Mouse (Mus musculus) ES-Bruce4 (cell line): Measurements from ENCODE around the gene Tcf12. TPM values are rescaled to one million over a fixed set of nuclear protein-coding genes. Genes with fewer than 3 reads are reported as not detected.

ENCODE experiments used
- H3K27ac ChIP-seq: 2 replicates; pipeline ENCODE4 v1.5.1; 2012; ENCODE audit warnings: low read length, inconsistent platforms; ENCODE audit not compliant: insufficient read depth
- H3K27me3 ChIP-seq: 2 replicates; pipeline ENCODE4 v1.6.1; 2012; ENCODE audit warnings: mild to moderate bottlenecking, low read length, inconsistent platforms; ENCODE audit not compliant: control insufficient read depth, poor library complexity, insufficient read depth, severe bottlenecking
- H3K36me3 ChIP-seq: 2 replicates; pipeline ENCODE4 v1.6.1; 2012; ENCODE audit warnings: inconsistent platforms, mild to moderate bottlenecking, low read length, moderate library complexity; ENCODE audit not compliant: control insufficient read depth, poor library complexity, insufficient read depth, severe bottlenecking
- H3K4me1 ChIP-seq: one replicate; pipeline ENCODE4 v1.8.1; 2011; ENCODE audit warnings: low read length; ENCODE audit not compliant: control insufficient read depth, insufficient read depth
- H3K4me3 ChIP-seq: 2 replicates; pipeline ENCODE4 v1.5.1; 2011; ENCODE audit warnings: low read depth, mild to moderate bottlenecking, low read length
- H3K9ac ChIP-seq: 2 replicates; pipeline ENCODE4 v1.6.1; 2012; ENCODE audit warnings: low read depth, mild to moderate bottlenecking, inconsistent platforms; ENCODE audit not compliant: poor library complexity, severe bottlenecking
- H3K9me3 ChIP-seq: replicated peaks from 2 replicates; pipeline ENCODE4 v1.6.1; 2012; ENCODE audit warnings: mild to moderate bottlenecking, low read length, inconsistent platforms; ENCODE audit not compliant: control insufficient read depth, poor library complexity, insufficient read depth, severe bottlenecking
- CTCF ChIP-seq: IDR thresholded peaks from one replicate; pipeline ENCODE4 v1.8.1; 2011; ENCODE audit warnings: low read depth, low read length
- EP300 ChIP-seq: IDR thresholded peaks from 2 replicates; pipeline ENCODE4 v1.6.1; 2011; ENCODE audit warnings: low read depth, low read length; ENCODE audit not compliant: insufficient read depth
- POLR2A ChIP-seq: IDR thresholded peaks from one replicate; pipeline ENCODE4 v1.8.1; 2011; ENCODE audit warnings: low read length; ENCODE audit not compliant: insufficient read depth
- polyA plus RNA-seq: library from polyadenylated mRNA; stranded (reverse); fragments of >200 nt; gene quantifications from 2 replicates; pipeline ENCODE4 v1.2.4, GENCODE M21; 2011; ENCODE audit warnings: low read depth; ENCODE audit not compliant: missing spikeins, insufficient read depth, insufficient read length

The Tcf12 gene
- polyA plus RNA-seq, 1 experiment: 52.6 TPM

DNA sequence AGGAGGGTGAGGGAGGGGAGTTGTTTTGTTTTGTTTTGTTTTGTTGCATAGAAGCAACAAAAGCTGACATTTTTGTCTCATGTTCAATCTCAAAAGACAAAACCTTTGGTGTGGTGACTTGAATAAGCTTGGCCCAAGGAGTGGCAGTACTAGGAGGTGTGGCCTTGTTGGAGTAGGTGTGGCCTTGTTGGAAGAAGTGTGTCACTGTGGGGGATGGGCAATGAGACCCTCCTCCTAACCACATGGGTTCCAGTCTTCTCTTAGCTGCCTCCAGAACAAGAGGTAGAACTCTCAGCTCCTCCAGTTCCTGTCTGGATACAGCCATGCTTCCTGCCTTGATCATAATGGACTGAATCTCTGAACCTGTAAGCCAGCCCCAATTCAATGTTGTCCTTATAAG, 26.2 kb upstream of the Tcf12 start:
- no peak overlapping the region for H3K4me3 ChIP-seq
- H3K9me3 ChIP-seq: no peaks in the 10 kb centered on the region
- TF ChIP-seq EP300 (no peak), POLR2A (no peak), CTCF (no peak)
- H3K27me3 ChIP-seq: no peaks in the 10 kb centered on the region; the same call in none of the 2 replicates
- no peak overlapping the region for H3K27ac ChIP-seq
- H3K36me3 ChIP-seq: no peaks in the 10 kb centered on the region
- H3K4me1 ChIP-seq: no peaks in the 10 kb centered on the region
- no peak overlapping the region for H3K9ac ChIP-seq

DNA sequence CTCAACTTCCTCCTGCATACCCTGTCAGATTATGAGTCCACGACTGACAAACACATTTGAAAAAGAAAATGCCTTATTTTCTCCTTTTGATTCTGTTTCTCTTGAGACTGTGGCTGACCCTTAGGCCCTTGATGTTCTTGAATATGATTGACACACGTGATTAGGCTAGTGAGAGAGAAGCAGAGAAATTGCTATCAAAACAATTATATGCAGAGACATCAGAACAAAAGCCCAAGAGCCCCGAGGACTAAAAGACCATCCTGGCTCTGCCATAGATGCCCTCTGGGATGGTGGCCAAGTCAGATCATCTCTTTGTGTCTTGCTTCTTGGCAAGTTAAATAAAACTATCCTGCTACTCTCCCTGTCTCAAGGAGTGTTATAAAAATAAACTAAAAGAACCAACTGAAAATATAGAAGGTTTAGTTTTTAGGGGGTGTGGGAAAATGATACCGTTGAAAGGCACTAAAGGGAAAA, 22.1 kb upstream of the Tcf12 start:
- Histone ChIP-seq H3K36me3 (no peaks in the 10 kb centered on the region), H3K27me3 (peaks cover 8% of the 10 kb centered on the region), H3K9me3 (no peaks in the 10 kb centered on the region), H3K4me3 (no peak overlapping the region), H3K27ac (no peak overlapping the region), H3K4me1 (no peaks in the 10 kb centered on the region), H3K9ac (peak overlapping the region; percentile 89; the same call in 1 of the 2 replicates)
- TF ChIP-seq CTCF: no peak
- no peak for TF ChIP-seq EP300

DNA sequence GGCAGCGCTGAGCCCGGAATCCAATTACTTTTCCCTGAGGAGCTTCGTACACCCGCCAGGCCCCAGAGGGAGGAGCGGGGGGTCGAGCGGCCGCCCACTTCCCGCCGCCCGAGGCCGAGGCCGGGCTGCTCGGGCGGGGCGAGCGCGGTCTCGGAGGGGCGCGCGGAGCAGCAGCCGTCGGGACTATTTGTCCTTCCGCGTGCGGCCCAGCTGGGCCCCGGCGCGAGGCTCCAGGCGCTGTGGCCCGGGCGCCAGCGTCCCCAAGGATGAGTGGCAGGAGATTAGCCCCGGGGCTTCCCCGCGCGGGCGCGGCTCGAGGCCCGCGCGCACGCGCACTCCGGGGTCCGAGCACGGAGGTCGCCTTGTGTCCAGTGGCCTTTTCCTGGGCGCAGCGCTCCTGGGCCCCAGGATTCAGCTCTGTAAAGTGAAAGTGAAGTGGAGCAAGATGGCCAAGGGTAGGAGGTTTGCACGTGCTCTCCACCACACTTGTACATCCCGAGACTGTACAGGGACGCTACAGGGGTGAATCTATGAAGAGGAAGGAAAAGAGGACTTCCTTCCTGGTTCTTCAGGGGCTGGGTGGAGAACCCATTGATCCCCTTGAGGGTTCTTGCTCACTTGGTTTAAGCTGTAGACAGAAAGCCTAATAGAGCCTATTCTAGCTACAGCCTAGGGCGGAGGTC, 21.6 kb upstream of the Tcf12 start:
- no peak overlapping the region for H3K27ac ChIP-seq
- no peaks in the 10 kb centered on the region for H3K4me1 ChIP-seq
- peak overlapping the region; percentile 89 for H3K9ac ChIP-seq
- no peaks in the 10 kb centered on the region; the same call in 1 of the 2 replicates for H3K9me3 ChIP-seq
- H3K27me3 ChIP-seq: peaks cover 8% of the 10 kb centered on the region
- TF ChIP-seq POLR2A: no peak
- TF ChIP-seq CTCF: no peak
- TF ChIP-seq EP300: no peak
- no peaks in the 10 kb centered on the region for H3K36me3 ChIP-seq
- H3K4me3 ChIP-seq: peak overlapping the region; percentile 45

DNA sequence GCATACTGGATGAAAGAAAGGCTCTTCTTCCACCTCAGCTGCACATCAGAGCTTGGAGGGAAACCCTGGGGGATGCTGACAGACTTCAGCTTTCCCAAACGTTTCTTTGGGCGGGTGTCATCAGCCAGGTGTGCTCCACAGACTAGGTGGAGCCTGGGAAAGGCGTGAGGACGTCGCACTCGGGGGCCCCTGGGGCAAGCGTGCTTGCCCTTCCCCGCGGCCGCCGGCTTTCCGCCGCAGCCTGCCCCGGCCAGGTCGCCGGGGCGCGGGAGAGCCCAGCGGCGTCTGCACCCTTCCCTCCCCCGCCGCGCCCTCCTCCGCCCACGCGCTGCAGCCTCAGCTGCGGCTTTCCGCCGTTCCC, 21.0 kb upstream of the Tcf12 start:
- Histone ChIP-seq H3K27me3 (peaks cover 8% of the 10 kb centered on the region), H3K4me1 (no peaks in the 10 kb centered on the region)
- TF ChIP-seq POLR2A (no peak), EP300 (no peak), CTCF (no peak)

DNA sequence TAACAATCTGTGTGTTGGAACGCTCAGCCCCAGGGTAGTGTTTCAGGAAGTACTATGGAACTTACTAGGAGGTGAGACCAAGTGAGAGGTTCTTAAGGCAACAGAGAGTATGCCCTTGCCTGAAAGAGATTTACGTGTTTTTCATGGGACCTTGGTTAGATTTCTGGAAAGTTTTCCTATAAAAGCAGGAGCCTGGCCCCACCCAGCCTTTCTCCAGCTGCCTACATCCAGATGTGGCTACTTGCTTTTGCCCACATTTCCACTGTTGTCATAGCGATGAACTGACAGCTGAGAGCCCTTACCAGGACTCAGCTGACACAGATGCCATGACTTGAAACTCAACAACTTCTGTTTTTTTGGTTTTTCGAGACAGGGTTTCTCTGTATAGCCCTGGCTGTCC, 18.2 kb upstream of the Tcf12 start:
- H3K4me1 ChIP-seq: no peaks in the 10 kb centered on the region
- H3K4me3 ChIP-seq: no peak overlapping the region
- no peak overlapping the region for H3K27ac ChIP-seq
- H3K9me3 ChIP-seq: no peaks in the 10 kb centered on the region; the same call in 1 of the 2 replicates
- no peaks in the 10 kb centered on the region for H3K36me3 ChIP-seq
- H3K9ac ChIP-seq: no peak overlapping the region
- TF ChIP-seq CTCF: no peak
- peaks cover 8% of the 10 kb centered on the region for H3K27me3 ChIP-seq

More for the DNA sequence above, 21.0 kb upstream of the Tcf12 start:
- H3K4me3 ChIP-seq: peak overlapping the region; percentile 45
- no peaks in the 10 kb centered on the region; the same call in 1 of the 2 replicates for H3K9me3 ChIP-seq
- no peak overlapping the region for H3K27ac ChIP-seq
- peak overlapping the region; percentile 89 for H3K9ac ChIP-seq
- H3K36me3 ChIP-seq: no peaks in the 10 kb centered on the region

DNA sequence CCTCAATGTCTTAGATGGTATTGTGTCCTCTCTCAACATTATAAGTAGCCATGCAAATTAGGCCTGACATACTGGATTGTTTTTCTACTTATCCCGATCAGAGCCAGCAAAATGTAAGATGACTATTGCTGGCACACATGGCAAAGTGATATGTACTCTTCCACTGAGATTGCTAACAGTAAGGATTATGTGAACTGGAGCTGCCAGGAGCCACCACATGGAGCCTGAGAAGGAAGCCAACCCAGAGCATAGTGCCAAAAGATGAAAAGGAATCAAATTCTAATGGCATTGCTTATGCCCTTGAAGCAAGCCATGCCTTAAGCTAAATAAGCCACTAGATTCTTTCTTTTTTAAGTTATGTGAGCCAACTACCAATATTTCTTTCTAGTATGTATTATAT, 13.8 kb upstream of the Tcf12 start:
- H3K9ac ChIP-seq: no peak overlapping the region
- H3K27ac ChIP-seq: no peak overlapping the region
- H3K36me3 ChIP-seq: no peaks in the 10 kb centered on the region
- no peaks in the 10 kb centered on the region; the same call in 1 of the 2 replicates for H3K27me3 ChIP-seq
- no peaks in the 10 kb centered on the region for H3K4me1 ChIP-seq
- TF ChIP-seq POLR2A: no peak
- no peak for TF ChIP-seq CTCF
- no peak for TF ChIP-seq EP300
- H3K4me3 ChIP-seq: no peak overlapping the region
- H3K9me3 ChIP-seq: no peaks in the 10 kb centered on the region; the same call in 1 of the 2 replicates
